Mouse (Mus musculus) left cerebral cortex, postnatal 36 days (tissue): ENCODE measurements around the gene Hist3h2a. TPM values are rescaled to one million over a fixed set of nuclear protein-coding genes. Genes with fewer than 3 reads are reported as not detected.

ENCODE experiments used
- microRNA-seq: library from miRNA; unstranded; fragments of <30 nt; microRNA quantifications from one replicate; pipeline ENCODE4 v1.2.0, GENCODE M21; 2022
- total RNA-seq, 2 experiments: library from RNA; stranded (reverse); gene quantifications; 2 replicates each; pipeline ENCODE4 v1.2.3; 2021

Hist3h2a gene
- total RNA-seq, 2 experiments from 2014 or later = 60.9 to 64.1 TPM

Small RNAs within 50 kb of the gene (microRNA-seq; reads per million reads assigned to microRNA genes)
- gene Gm44313 = 1.0 reads per million

Other genes starting within 250 kb of the Hist3h2a start
- gene Olfr318, start 230.7 kb upstream of the Hist3h2a start, total RNA-seq = under 1 TPM in 1 of 2 experiments, not detected in 1; 0.11 TPM
- not detected for gene Olfr317, start 215.5 kb upstream of the Hist3h2a start, total RNA-seq
- 1 to 10 TPM in 1 of 2 experiments, under 1 TPM in 1; 0.79 to 1.0 TPM for gene Olfr316, start 202.0 kb upstream of the Hist3h2a start, total RNA-seq
- gene Olfr315, start 181.5 kb upstream of the Hist3h2a start, total RNA-seq = not detected
- not detected for gene Olfr314, start 171.7 kb upstream of the Hist3h2a start, total RNA-seq
- 1 to 10 TPM; 2.2 to 2.9 TPM for gene Fam183b, start 152.7 kb upstream of the Hist3h2a start, total RNA-seq
- not detected for gene Olfr313, start 139.7 kb upstream of the Hist3h2a start, total RNA-seq
- gene Olfr312, start 125.4 kb upstream of the Hist3h2a start, total RNA-seq = not detected
- not detected for gene Olfr311, start 115.4 kb upstream of the Hist3h2a start, total RNA-seq
- gene Gm12258, start 107.5 kb upstream of the Hist3h2a start, total RNA-seq = 10 to 100 TPM; 17.0 to 24.1 TPM
- 10 to 100 TPM in 1 of 2 experiments, 1 to 10 TPM in 1; 9.6 to 10.9 TPM for gene 2810021J22Rik, start 87.5 kb upstream of the Hist3h2a start, total RNA-seq
- gene Zfp39, start 50.5 kb upstream of the Hist3h2a start, total RNA-seq = 10 to 100 TPM in 1 of 2 experiments, 1 to 10 TPM in 1; 8.2 to 10.4 TPM
- gene Btnl10, start 36.8 kb upstream of the Hist3h2a start, total RNA-seq = not detected
- gene Rnf187, start 15.8 kb upstream of the Hist3h2a start, total RNA-seq = 100 to 1,000 TPM; 450 to 542 TPM
- 100 to 1,000 TPM; 103 to 124 TPM for gene Hist3h2ba, start 5.8 kb upstream of the Hist3h2a start, total RNA-seq
- gene Trim17, start within 50 bp of the Hist3h2a start, total RNA-seq = 1 to 10 TPM; 4.8 to 5.7 TPM
- gene Trim11, start 23.4 kb downstream of the Hist3h2a start, total RNA-seq = 10 to 100 TPM; 21.0 to 24.9 TPM
- 1 to 10 TPM; 2.4 to 2.7 TPM for gene Obscn, start 181.7 kb downstream of the Hist3h2a start, total RNA-seq
- 1 to 10 TPM; 6.8 to 7.8 TPM for gene Iba57, start 209.1 kb downstream of the Hist3h2a start, total RNA-seq
- gene Gjc2, start 228.5 kb downstream of the Hist3h2a start, total RNA-seq = 10 to 100 TPM; 10.1 to 17.5 TPM
- 100 to 1,000 TPM; 128 to 152 TPM for gene Guk1, start 237.5 kb downstream of the Hist3h2a start, total RNA-seq
- 10 to 100 TPM; 33.5 to 39.2 TPM for gene Mrpl55, start 247.8 kb downstream of the Hist3h2a start, total RNA-seq